Mouse (Mus musculus) liver, embryonic 14.5 days (tissue): ENCODE data around the gene Nomo1.

Experiments used
- CTCF ChIP-seq: IDR thresholded peaks from 2 replicates; pipeline ENCODE4 v1.5.1; 2016; ENCODE audit warnings: antibody characterized with exemption, low read depth, control low read depth
- EP300 ChIP-seq: IDR thresholded peaks from 2 replicates; pipeline ENCODE4 v1.6.1; 2016; ENCODE audit warnings: antibody characterized with exemption, low read depth

GRCm38 (mm10) chr7:46028681-46029080 lies 4.8 kb upstream of the Nomo1 start:
- TF ChIP-seq EP300 (no peak), CTCF (no peak)
